Mouse (Mus musculus) frontal cortex, postnatal 36 days (tissue): ENCODE data around the gene Kcnh4.

Experiments
- DNase-seq, 2 experiments: peaks; one replicate each; pipeline ENCODE4 v3.0.0; 2022; ENCODE audit warnings: low spot score in 2 of 2

Kcnh4 gene

DNA sequence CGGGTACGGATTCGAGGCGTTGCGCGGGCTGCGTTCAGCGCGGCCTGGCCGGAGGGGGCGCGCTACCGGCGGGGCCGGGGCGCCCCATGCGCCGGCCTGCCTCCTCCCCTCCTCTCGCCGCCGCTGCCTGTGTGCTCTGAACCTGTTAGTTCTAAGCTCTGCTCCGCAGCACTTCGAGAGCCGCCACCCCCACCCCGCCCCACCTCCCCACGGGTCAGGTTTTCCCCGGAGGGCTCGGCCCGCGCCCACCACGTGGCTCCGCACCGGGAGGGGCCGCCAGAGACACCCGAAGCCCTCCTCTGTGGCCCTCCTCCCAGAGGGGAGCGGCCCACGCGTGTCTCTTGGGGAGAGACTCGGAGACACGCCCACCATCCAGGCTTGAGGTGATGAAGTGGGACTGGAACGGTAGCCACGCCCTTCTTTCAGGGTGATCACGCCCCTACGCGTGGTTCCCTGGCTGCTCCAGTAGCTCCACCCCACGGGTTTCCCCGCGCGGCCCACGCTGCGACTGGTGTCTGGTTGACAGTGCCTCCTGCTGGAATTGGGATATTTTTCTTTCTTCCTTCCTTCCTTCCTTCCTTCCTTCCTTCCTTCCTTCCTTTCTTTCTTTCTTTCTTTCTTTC, at the start of gene Kcnh4:
Gene Kcnh4, minus strand, starts transcription at position 332 of the 623 bp plus-strand sequence.
- peak; percentile 90 to 94 for DNase-seq

DNA sequence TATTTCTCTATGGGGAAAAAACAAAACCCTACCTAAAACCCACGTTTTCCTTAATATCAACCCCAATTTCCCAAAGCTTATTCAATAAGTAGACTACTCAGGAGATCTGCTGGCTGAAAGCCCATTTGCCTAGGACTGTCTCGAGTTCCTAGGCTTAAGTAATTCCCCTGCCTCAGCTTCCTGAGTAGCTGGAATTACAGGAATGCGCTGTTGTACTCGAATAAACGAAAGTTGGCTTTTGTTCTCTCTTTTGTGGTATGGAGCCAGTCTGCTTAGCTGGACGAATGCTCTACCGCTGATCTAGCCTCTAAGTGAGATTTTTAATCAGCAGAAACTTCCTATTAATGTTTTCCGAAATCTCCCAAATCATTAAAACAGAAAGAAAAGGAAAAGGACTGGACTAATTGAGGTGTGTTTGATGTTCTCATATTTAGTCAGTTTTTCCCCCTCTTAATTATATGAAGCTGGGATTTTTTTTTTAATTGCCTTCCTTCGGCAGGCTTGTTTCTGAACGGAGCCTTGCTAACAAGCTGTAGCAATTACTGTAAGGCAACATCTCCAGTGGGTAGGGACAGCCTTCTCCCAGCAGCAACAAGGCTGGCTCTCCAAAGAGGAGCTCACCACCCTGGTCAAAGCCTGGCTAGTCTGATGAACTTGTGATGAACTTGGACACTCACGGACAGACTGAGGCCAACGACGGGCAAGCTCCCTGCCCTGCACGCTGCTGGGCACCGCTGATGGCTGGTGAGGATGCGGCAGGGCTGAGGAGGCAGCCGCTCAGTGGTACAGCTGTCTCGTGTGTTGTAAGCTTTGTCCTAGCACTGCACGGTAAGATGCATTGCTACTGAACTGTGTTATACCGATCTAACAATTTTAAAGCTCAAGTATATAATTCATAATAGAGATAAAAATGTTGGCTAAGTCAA, 46.9 kb upstream of the Kcnh4 start:
- DNase-seq = no peak

- DNase-seq = no peak
These were observed 45.8 kb upstream of the Kcnh4 start for GRCm38 (mm10) chr11:100805535-100805934.

- no peak for DNase-seq
These were observed 44.7 kb upstream of the Kcnh4 start for GRCm38 (mm10) chr11:100804409-100804808.

GRCm38 (mm10) chr11:100799426-100799825, 39.7 kb upstream of the Kcnh4 start:
- no peak for DNase-seq

DNA sequence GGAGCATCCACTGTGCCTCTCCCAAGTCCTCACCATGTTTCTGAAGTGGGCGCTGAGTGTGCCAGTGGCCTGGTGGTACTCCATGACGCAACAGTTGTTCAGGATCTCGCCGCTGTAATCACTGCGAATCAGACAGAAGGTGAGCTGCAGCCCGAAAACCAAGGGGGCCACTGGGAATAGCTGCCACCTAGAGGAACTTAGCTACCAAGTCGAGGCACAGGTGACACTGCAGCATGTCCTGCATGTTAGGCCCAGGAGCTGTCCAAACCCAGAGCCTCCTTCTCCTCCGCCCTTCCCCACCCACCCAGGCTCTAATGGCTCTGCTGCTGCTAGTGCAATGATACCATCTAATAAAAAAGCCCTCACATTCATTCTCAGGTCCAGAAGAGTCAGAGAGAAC, 36.8 kb upstream of the Kcnh4 start:
- no peak for DNase-seq

GRCm38 (mm10) chr11:100795386-100795785, 35.6 kb upstream of the Kcnh4 start:
- DNase-seq = no peak

- DNase-seq = no peak
These were observed 31.8 kb upstream of the Kcnh4 start for GRCm38 (mm10) chr11:100791457-100792049.

- DNase-seq = peak in 1 of 2 experiments; percentile 28
These were observed 30.9 kb upstream of the Kcnh4 start for GRCm38 (mm10) chr11:100790644-100791043.

DNA sequence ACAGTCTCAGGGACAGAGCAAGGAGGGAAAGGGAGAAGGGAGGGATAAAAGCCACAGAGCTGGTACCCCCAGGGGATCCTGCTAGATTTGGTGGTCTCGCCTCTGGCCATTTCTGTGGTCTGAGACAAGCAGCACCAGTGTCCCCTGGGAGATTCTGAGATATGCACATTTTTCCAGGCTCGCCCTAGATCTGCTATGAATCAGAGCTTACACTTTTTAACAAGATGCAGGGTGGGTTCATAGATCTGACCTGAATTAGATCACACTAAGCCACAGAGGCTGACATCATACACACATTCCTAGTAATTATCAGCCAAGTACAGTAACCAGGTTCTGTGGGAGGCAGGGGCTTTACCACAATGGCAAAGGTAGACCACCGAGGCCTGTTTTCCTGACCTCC, 30.0 kb upstream of the Kcnh4 start:
- DNase-seq = no peak

DNA sequence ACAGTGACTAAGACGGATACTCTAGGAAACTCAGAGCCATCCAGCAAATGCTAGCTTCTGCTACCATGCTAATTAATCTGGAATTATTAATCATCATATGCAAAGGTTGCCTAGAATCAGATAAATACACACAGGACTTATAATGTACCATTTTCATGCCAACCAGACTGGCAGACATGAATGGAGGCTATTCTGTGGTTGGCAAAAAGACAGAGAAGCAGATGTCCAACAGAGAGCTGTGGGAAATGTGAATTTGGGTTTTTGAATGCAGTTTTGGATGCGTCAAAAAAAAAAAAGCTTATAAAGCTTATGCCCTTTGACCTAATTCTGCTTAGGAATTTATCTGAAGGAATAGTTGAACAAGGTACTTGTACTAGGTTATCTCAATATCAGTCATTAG, 26.0 kb upstream of the Kcnh4 start:
- no peak for DNase-seq

GRCm38 (mm10) chr11:100784286-100784685, 24.5 kb upstream of the Kcnh4 start:
- DNase-seq = no peak

GRCm38 (mm10) chr11:100782568-100782967, 22.8 kb upstream of the Kcnh4 start:
- no peak for DNase-seq

DNA sequence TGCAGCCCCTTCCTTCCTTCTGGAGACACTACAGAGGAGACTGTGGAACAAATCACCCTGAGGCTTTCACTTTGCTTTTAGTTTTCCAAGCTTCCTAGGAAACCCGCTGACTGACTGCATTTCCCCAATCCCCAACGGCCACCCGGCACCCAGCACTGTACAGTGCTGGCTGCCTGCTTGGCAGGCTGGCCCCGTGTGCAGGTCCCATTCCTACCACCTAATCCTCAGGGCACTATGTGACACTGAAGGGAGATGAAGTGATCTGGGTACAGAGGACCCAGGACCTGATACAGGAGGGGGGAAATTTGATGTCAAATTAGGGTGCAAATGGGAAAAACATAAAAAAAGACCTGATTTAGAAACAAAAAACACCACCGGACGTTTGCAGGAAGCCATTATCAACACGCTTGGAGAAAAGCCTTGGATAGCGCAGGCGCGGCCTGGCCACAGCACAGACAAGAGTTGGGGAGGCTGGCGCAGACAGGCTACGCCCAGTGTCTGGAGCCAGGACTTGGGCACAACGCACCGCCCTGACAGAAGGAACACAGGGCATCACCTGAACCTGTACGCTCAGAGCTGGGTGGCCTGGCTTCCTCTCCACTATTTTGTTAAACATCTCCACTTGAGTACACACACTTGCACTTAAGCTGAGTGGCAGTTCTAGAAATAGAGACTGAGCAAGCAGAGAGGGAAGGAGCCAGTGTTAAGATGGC, 22.2 kb upstream of the Kcnh4 start:
- no peak for DNase-seq

GRCm38 (mm10) chr11:100780247-100780646, 20.5 kb upstream of the Kcnh4 start:
- DNase-seq = no peak

GRCm38 (mm10) chr11:100778069-100778468, 18.3 kb upstream of the Kcnh4 start:
- DNase-seq = no peak

GRCm38 (mm10) chr11:100775921-100776320, 16.2 kb upstream of the Kcnh4 start:
- DNase-seq = no peak

DNA sequence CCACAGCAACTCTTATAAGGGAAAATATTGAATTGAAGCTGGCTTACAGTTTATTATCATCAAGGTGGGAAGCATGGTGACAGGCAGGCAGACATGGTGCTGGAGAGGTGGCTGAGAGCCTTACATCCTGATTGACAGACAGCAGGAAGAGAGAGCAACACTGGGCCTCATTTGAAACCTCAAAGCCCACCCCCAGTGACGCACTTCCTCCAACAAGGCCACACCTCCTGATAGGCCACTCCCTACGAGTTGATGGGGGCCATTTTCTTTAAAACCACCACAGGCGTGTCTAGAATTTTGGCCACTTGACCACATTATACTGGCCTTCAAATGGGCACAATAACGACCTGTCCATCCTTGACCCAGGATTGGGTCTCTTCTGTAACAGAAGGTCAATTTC, 14.5 kb upstream of the Kcnh4 start:
- DNase-seq = no peak

DNA sequence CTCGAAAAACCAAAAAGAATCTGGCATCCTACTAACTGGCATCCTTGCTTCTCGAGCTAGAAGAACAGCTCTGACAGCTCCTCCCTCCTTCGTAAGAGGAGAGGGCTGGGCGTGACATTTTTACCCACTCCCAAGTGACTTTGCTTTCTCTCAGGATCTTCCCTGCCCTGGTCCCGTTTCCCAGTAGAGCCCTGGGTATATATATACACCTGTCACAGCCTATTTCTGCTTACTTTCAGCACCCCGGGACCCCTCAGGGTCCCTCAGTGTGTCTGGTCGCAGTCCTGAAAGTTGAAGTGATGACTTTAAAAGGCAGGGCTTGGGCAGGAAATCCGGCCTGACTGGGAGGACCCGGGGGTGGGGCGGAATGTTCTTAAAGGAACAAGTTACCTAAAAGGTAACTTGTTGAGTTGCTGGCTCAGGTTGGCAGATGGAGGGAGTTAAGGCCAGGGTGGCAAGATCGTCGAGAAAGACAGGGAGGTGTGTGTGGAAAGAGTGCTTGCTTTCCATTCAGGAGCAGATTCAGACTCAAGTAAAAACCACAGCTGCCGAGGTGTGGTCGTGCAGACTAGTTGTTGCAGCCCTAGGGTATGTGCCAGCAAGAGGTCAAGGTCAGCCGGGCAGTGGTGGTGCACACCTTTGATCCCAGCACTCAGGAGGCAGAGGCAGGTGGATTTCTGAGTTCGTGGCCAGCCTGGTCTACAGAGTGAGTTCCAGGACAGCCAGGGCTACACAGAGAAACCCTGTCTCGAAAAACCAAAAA, 11.1 kb upstream of the Kcnh4 start, which contains the start of gene Ghdc:
Gene Ghdc, minus strand, starts transcription at position 312 of the 763 bp plus-strand sequence.
- peak; percentile 75 to 81 for DNase-seq

DNA sequence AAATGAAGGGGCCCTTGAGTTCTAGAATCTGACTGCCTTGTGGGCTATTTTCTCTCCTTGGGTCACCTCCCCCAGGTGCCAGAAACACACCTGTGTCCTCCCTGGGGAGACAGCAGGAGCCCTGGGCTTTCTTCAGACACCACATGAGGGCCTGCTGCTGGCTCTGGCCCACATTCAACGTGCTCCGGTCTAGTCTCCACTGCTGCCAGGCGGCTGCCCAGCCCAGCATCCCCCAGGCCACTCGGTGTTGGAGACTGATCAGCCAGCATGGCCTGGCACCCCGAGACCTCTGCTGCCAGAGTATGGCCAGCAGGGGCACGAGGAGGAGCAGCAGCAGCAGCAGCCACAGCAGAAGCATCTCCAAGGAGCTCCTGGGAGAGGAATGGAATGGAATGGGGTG, 10.2 kb upstream of the Kcnh4 start:
- DNase-seq = no peak

- no peak for DNase-seq
These were observed 8.1 kb upstream of the Kcnh4 start for GRCm38 (mm10) chr11:100767871-100768270.
